Mouse (Mus musculus): ENCODE data around the gene Ccdc189. TPM values are rescaled to one million over a fixed set of nuclear protein-coding genes. Genes with fewer than 3 reads are reported as not detected.

Ccdc189 gene
- polyA plus RNA-seq, 1 experiment from 2014 or later: 9.2 TPM

DNA sequence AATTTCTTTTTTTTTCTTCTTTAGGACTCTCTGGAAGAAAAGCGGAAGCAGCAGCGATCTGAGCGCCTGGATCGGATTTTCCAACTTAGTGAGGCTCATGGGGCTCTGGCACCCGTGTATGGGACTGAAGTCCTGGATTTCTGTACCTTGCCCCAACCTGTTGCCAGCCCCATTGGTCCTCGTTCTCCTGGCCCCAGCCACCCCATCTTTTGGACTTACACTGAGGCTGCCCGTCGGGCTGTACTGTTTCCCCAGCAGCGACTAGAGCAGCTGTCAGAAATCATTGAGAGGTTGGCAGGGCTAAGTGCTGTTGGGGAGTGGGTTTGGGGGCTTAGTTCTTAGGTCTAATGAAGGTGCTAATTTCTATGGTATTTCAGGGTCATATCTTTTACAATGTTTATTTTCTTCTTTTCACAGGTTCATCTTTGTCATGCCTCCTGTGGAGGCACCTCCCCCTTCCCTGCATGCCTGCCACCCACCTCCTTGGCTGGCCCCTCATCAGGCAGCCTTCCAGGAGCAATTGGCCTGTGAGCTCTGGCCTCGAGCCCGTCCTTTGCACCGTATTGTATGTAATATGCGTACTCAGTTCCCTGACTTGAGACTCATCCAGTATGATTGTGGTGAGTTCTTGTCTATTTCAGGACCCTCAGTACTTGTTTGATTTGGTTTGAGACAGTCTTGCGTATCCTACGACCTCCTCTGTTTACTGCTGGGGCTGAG is 39.1 kb downstream of the Ccdc189 start:
- H3K27ac ChIP-seq: no peak overlapping the region
- no peak overlapping the region for H3K9ac ChIP-seq
- 90% methylated on average over 15 of the region's 15 CpGs for WGBS
- no peaks in the 10 kb centered on the region for H3K4me1 ChIP-seq
- H3K9me3 ChIP-seq: no peaks in the 10 kb centered on the region
- H3K4me3 ChIP-seq: no peak overlapping the region
- H3K36me3 ChIP-seq: peaks cover 75% of the 10 kb centered on the region
- no peak for ATAC-seq (ENCODE audit: low FRiP score, low read depth)
- no peaks in the 10 kb centered on the region for H3K27me3 ChIP-seq
- no peak overlapping the region for H3K4me2 ChIP-seq (replicated peaks)

DNA sequence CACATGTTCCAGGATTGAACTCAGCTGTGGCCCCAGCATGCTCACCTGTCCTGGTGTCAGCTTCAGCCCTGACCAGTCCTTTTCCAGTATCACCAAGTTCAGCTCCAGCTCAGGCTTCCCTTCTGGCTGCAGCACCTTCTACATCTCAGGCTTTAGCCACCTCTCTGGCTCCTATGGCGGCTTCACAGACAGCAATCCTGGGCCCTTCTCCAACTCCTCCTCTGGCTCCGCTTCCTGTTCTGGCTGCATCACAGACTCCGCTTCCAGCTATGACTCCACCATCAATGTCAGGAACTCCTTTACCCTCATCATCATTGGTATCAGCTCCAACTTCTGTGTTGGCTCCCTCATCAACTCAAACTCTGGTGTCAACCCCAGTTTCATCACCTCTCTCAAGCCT is 46.7 kb downstream of the Ccdc189 start:
- 95% methylated on average over 3 of the region's 3 CpGs for WGBS

More for the DNA sequence above, 46.7 kb downstream of the Ccdc189 start:
- peaks cover 94% of the 10 kb centered on the region for H3K36me3 ChIP-seq
- H3K4me1 ChIP-seq: no peaks in the 10 kb centered on the region
- no peak overlapping the region for H3K4me2 ChIP-seq (replicated peaks)
- H3K4me3 ChIP-seq: no peak overlapping the region
- no peak overlapping the region for H3K9ac ChIP-seq
- no peaks in the 10 kb centered on the region for H3K27me3 ChIP-seq
- H3K9me3 ChIP-seq: no peaks in the 10 kb centered on the region
- no peak for ATAC-seq (ENCODE audit: low FRiP score, low read depth)
- H3K27ac ChIP-seq: no peak overlapping the region

Other genes with a start within 250 kb of the Ccdc189 start
- 19.8 and 20.6 TPM in 2 replicates for gene Zfp768, start 243.0 kb downstream of the Ccdc189 start, polyA plus RNA-seq (2015; fragmentation: Nextera tagmentation; extraction: Ambion mirVana)
- gene Zfp747, start 212.5 kb downstream of the Ccdc189 start, polyA plus RNA-seq (2015; fragmentation: Nextera tagmentation; extraction: Ambion mirVana): 8.7 and 9.2 TPM in 2 replicates
- 5.9 and 6.8 TPM in 2 replicates for gene 9130019O22Rik, start 201.4 kb downstream of the Ccdc189 start, polyA plus RNA-seq (2015; fragmentation: Nextera tagmentation; extraction: Ambion mirVana)
- gene E430018J23Rik, start 195.0 kb downstream of the Ccdc189 start, polyA plus RNA-seq (2015; fragmentation: Nextera tagmentation; extraction: Ambion mirVana): 7.6 and 7.9 TPM in 2 replicates
- 8.1 and 8.4 TPM in 2 replicates for gene Zfp764, start 181.8 kb downstream of the Ccdc189 start, polyA plus RNA-seq (2015; fragmentation: Nextera tagmentation; extraction: Ambion mirVana)
- 27.4 and 28.8 TPM in 2 replicates for gene Zfp688, start 166.5 kb downstream of the Ccdc189 start, polyA plus RNA-seq (2015; fragmentation: Nextera tagmentation; extraction: Ambion mirVana)
- 12.2 and 13.9 TPM in 2 replicates for gene Zfp689, start 139.4 kb downstream of the Ccdc189 start, polyA plus RNA-seq (2015; fragmentation: Nextera tagmentation; extraction: Ambion mirVana)
- 37.6 and 42.3 TPM in 2 replicates for gene Prr14, start 129.0 kb downstream of the Ccdc189 start, polyA plus RNA-seq (2015; fragmentation: Nextera tagmentation; extraction: Ambion mirVana)
- 15.0 and 15.3 TPM in 2 replicates for gene Fbrs, start 109.4 kb downstream of the Ccdc189 start, polyA plus RNA-seq (2015; fragmentation: Nextera tagmentation; extraction: Ambion mirVana)
- gene Srcap, start 76.6 kb downstream of the Ccdc189 start, polyA plus RNA-seq (2015; fragmentation: Nextera tagmentation; extraction: Ambion mirVana): 48.3 and 49.7 TPM in 2 replicates
- gene Gm42715, start 69.0 kb downstream of the Ccdc189 start, polyA plus RNA-seq (2015; fragmentation: Nextera tagmentation; extraction: Ambion mirVana): 18.3 and 18.9 TPM in 2 replicates
- gene Tmem265, start 27.2 kb downstream of the Ccdc189 start, polyA plus RNA-seq (2015; fragmentation: Nextera tagmentation; extraction: Ambion mirVana): 6.4 and 8.8 TPM in 2 replicates
- 39.0 and 42.2 TPM in 2 replicates for gene Phkg2, start 15.3 kb downstream of the Ccdc189 start, polyA plus RNA-seq (2015; fragmentation: Nextera tagmentation; extraction: Ambion mirVana)
- 51.6 and 54.9 TPM in 2 replicates for gene Rnf40, start 172 bp upstream of the Ccdc189 start, polyA plus RNA-seq (2015; fragmentation: Nextera tagmentation; extraction: Ambion mirVana)
- gene Zfp629, start 27.2 kb upstream of the Ccdc189 start, polyA plus RNA-seq (2015; fragmentation: Nextera tagmentation; extraction: Ambion mirVana): 16.2 and 19.2 TPM in 2 replicates
- gene Bcl7c, start 120.3 kb upstream of the Ccdc189 start, polyA plus RNA-seq (2015; fragmentation: Nextera tagmentation; extraction: Ambion mirVana): 82.3 and 85.8 TPM in 2 replicates
- gene Ctf1, start 124.1 kb upstream of the Ccdc189 start, polyA plus RNA-seq (2015; fragmentation: Nextera tagmentation; extraction: Ambion mirVana): 28.3 and 31.6 TPM in 2 replicates
- gene Ctf2, start 143.6 kb upstream of the Ccdc189 start, polyA plus RNA-seq (2015; fragmentation: Nextera tagmentation; extraction: Ambion mirVana): 0.46 and 0.50 TPM in 2 replicates
- gene Fbxl19, start 155.9 kb upstream of the Ccdc189 start, polyA plus RNA-seq (2015; fragmentation: Nextera tagmentation; extraction: Ambion mirVana): 6.7 TPM in 2 replicates
- 20.1 and 20.8 TPM in 2 replicates for gene Orai3, start 181.2 kb upstream of the Ccdc189 start, polyA plus RNA-seq (2015; fragmentation: Nextera tagmentation; extraction: Ambion mirVana)
- 28.1 and 30.8 TPM in 2 replicates for gene Setd1a, start 188.1 kb upstream of the Ccdc189 start, polyA plus RNA-seq (2015; fragmentation: Nextera tagmentation; extraction: Ambion mirVana)
- not detected in 2 replicates for gene Gm49388, start 197.0 kb upstream of the Ccdc189 start, polyA plus RNA-seq (2015; fragmentation: Nextera tagmentation; extraction: Ambion mirVana)
- gene Hsd3b7, start 212.0 kb upstream of the Ccdc189 start, polyA plus RNA-seq (2015; fragmentation: Nextera tagmentation; extraction: Ambion mirVana): 11.2 and 11.3 TPM in 2 replicates
- gene Stx4a, start 235.7 kb upstream of the Ccdc189 start, polyA plus RNA-seq (2015; fragmentation: Nextera tagmentation; extraction: Ambion mirVana): 53.2 and 55.6 TPM in 2 replicates
- gene Stx1b, start 236.0 kb upstream of the Ccdc189 start, polyA plus RNA-seq (2015; fragmentation: Nextera tagmentation; extraction: Ambion mirVana): 7.7 and 8.1 TPM in 2 replicates